Mouse (Mus musculus) heart, adult 11 months (tissue): ENCODE results near the gene Fnbp1.

Experiments
- DNase-seq: peaks from one replicate; pipeline ENCODE4 v3.0.0; 2022

The Fnbp1 gene

DNA sequence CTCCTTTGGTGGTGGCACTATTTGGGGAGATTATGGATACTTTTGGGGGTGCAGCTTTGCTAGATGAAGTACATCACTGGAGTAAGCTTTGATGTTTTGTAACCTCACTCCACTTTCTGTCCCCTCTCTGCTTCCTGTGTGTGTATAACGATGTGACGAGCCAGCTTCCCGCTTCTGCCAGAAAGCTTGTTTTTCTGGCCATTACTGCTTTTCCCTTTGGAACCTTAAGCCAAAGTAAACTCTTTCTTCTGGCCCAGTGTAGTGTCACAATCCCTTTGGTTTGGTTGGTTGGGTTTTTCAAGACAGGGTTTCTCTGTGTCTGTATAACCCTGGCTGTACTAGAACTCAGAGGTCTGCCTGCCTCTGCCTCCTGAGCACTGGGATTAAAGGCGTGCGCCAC lies 19.0 kb downstream of the Fnbp1 start:
- DNase-seq, result no peak

DNA sequence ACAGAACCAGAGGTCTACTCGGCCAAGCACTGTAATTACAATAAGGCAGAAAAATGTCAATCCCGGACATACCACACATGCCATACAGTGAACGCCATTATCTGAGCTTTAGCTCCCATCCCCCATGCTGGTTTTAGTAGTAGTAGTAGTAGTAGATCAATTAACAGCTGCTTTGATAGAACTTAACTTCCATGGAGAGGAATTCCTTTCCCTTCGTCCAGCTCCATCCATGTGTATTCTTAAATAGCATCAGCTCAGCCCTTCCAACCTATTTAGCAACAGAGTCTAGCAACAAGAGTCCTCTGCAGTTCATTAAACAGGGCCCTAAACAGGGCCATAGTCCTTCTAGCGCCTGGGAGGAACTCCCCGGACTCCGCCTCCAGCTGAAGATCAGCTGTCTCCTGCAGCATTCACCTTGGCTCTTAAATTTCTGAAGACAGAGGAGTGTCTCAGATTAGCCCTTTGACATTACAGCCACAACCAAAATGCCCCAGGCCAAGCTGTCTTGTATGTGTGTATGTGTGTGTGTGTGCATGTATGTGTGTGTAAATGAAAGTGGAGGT lies 20.6 kb downstream of the Fnbp1 start:
- no peak for DNase-seq

DNA sequence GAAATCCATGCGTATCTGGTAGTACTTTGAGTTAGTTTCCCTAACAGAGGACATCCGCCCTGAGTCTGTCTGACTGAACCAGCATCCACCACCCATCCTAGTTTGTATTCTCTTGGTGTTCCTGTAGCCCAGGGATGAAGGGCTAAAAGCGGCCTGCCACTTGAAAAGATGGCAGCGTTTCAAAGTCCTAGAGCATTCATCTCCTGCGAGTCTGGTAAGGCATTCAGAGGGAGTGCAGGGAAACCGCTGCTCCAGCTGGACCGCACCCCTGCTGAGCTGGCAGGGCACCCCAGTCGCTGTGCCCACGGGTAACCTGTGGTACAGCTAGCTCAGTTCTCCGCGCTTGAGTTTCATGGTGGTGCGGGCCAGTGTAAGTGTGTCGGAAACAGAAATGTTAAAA lies 22.0 kb downstream of the Fnbp1 start:
- peak; percentile 97 for DNase-seq

GRCm38 (mm10) chr2:31118639-31119380 lies 23.0 kb downstream of the Fnbp1 start:
- peak; percentile 91 for DNase-seq

DNA sequence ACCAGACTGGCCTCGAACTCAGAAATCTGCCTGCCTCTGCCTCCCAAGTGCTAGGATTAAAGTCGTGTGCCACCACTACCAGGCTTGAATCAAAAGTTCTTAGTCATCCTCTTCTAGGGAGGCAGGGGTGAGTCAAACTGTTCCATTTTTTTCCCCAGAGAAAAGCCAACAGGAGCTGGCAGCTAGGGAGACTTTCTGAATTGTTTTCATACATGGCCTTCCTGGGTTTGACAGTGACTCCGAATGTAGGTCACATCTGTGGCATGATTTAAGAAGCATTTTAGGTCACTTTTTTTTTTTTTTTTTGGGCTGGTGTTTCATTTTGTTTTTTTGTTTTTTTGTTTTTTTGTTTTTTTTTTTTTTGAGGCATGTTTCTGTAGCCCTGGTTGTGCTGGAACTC lies 23.6 kb downstream of the Fnbp1 start:
- no peak for DNase-seq

DNA sequence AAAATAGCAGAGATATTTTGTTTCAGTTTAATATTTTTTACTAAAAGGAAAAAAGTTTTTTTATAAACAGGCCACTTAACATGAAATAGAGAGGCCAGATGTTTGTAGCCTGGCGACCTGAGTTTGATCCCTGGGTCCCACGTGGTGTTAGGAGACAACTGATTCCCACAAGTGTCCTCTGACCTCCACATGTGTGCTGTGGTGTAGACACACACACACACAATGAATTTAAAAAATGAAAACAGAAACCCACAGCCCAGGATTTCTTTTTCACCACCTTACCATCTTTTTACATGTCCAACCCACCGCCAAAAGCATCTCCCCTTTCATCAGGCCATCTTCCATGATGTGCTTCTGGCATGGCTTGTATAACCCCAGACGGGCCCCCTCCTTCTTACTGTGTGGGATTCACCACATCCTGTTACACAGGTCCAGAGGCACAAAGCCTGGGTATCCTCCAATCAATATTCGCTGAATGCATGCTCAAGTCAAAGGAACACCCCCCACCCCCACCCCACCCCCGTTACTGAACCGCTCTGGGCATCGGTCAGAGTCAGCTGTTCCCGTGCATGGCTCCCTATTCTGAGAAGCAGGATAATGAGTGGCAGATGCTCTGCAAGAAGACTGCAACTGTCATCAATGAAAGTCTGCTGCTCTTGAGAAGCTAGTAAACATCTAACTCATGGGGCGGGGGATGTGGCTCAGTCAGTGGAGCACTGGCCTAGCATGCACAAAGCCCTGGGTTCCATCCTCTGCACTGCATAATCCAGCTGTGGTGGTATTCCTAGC lies 25.7 kb downstream of the Fnbp1 start:
- DNase-seq, result no peak

GRCm38 (mm10) chr2:31115091-31115942 lies 26.5 kb downstream of the Fnbp1 start:
- peak; percentile 90 for DNase-seq

DNA sequence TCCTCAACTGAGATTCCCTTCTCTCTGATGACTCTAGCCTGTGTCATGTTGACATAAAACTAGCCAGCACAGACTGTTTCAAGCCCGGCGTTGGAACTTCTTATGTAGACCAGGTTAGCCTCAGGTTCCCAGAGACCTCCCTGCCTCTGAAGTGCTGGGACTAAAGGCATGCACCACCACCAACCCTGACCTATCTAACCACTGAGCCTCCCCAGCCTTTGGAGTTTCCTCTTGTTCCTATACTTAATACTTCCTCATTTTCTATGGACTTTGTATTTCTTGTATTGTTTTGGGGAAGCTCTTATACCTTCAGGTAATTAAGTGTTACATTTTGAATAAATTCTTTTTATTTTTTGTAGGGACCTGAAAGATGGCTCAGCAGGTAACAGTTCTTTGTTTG lies 27.6 kb downstream of the Fnbp1 start:
- no peak for DNase-seq

GRCm38 (mm10) chr2:31111685-31112084 lies 30.1 kb downstream of the Fnbp1 start:
- no peak for DNase-seq

DNA sequence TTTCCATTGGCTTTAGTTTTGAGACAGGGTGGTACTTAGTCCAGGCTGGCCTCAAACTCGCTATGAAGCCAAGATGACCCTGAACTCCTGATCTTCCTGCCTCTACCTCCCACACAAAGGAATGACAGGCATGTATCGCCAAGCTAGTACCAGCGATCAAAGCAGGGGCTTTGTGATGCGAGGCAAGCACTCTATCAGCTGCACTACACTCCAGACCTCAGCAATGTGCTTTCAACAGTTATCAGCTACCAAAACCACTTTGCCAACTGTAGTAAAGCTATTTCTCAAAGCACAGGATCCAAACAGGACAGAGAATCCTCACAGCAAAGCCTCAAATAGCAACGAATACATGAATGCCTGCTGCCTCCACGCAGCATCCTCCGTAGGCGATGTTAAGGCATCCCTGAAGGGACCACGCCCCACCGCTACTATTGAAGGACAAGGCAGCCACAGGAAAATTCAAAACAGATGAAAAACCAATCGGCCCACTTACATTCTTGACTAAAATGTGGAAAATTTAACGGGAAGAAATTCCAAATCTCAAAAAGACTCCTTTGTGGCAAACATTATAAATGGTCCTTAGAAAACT lies 31.8 kb downstream of the Fnbp1 start:
- DNase-seq, result no peak

DNA sequence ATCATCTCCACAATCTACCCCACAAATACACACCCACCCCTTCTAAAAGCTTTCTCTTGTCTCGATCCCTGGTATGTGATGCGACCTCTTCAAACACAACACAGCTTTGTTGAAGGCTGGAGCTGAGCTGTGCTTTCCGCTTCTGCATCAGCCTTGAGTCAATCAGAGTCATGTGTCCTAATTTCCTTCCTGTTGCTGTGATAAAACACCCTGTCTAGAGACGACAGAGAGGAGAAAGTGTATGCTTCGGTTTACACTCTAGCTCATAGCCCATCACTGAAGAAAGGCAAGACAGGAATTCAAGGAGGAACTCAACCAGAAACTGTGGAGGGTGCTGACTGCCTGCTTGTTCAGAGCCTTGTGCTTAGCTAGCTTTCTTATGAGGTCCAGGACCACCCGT lies 33.6 kb downstream of the Fnbp1 start:
- DNase-seq, result peak; percentile 89

DNA sequence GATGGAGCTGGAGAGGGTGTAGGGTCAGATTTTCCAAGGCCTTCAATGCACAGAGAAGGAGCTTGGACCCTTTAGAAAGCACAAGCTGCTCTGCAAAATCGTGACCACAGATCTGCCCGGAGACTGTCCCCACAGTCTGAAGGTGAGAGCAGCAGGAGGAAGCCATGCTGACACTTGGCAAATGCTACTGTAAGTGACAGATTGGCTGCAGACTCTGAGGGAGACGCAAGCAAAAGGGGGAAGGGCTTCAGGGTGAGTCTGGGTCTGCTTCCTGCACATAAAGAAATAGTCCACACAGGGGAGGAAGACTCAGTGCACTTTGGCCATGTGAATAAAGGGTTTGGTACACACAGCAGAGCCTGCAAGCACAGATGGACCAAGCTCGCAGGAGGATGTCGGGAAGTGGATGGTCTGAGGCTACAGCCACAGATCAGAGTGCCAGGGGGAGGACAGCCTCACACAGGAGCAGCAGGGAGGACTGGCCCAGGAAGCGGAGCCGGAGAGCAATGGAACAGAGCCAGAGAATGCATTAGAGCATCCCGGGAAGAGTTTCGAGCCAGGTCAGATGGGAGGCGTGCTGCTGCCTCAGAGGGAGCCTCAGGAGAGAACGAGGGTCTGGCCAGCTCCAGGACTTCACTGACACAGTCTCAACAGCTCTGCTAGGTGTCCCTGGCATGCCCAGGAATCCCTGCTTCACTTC lies 35.0 kb downstream of the Fnbp1 start:
- peak; percentile 98 for DNase-seq

DNA sequence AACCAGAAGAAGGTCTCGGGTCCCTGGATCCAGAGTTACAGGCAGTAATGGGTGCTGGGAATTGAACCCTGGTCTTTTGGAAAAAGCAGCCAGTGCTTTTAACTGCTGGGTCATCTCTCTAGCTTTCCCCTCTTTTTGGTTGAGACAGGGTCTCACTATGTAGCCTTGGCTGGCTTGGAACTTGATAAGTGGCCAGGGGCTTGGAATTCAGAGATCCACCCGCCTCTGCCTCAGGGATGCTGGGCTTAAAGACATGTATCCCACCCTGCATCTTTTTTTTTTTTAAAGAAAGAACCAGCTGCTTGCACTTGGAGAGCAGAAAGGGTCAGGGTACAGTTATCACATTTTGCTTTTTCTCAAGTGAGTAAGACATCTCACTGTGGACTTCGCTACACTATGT lies 35.8 kb downstream of the Fnbp1 start:
- no peak for DNase-seq

GRCm38 (mm10) chr2:31105279-31105678 lies 36.5 kb downstream of the Fnbp1 start:
- no peak for DNase-seq

DNA sequence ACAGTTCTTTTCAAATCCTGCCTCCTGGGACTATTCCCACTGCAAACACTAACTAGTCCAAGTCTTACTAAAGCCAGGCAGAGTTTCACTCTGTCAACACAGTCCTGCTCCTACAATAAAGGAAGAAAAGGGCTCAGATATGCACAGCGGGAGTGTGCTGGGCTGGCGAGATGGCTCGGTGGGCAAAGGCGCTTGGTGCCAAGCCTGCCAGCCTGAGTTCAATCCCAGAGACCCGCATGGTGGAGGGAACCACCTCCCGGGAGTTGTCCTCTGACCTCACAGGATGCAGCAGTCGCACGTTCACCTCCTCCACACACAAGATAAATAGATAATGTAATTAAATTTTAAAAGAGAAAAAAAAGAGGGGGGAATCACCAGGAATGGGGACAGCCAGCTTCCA lies 38.5 kb downstream of the Fnbp1 start:
- peak; percentile 91 for DNase-seq

GRCm38 (mm10) chr2:31101285-31101684 lies 40.5 kb downstream of the Fnbp1 start:
- no peak for DNase-seq

DNA sequence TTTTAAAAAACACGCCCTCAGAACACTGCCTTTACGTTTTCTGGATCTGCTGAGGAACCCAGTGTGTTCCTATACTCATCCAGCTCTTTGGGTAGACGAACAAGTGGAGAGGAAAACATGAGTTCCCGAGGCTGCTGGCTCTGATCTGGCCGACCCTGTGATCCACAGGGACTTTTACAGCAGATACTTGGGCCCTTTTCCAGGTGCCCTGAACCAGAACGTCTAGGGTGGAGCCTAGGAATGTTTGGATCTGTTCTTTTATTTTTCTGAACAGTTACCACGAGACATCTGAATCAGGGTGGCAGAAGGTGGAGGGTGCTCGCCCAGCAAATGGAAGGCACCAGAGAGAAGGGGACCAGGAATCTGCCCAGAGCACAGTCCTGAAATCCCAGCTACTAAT lies 42.7 kb downstream of the Fnbp1 start:
- DNase-seq, result peak; percentile 92

- no peak for DNase-seq
Measured at GRCm38 (mm10) chr2:31098616-31099015, 43.2 kb downstream of the Fnbp1 start.

DNA sequence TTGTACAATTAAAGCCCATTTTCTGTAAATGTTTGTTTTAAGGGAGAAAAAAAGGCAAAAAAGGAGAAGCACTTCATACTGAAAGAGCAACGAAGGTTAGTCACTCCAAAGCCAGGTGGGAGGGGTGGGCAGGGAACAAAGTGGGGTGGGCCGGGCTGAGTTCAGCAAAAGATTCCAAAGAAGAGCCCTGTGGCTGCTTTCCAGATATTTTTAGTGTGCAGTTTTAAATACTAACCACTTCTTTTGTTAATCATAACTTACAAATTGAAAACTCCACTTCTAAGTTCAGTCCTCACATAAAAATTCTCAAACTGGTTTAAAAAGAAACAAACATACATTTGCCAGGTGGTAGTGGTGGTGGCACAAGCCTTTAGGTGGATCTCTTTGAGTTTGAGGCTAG lies 44.5 kb downstream of the Fnbp1 start:
- no peak for DNase-seq

DNA sequence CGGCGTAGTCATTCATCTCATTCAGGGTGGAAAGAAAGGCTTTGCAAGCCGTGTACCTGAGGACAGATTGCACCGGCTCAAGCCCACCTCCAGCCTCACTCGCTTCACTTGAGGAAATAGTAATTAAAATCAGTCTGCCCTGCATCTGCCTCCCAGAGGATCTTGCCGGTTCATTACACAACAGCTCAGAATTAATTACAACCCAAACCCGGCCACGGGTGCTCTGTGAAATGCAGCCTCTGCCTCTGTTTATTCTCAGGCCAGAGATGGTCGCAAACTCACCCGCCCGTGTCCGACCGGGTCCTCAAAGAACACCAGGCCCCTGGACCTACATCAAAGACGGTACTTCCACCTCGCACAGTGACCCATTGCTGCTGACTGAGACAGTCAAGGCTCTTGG lies 45.7 kb downstream of the Fnbp1 start:
- no peak for DNase-seq

- no peak for DNase-seq
Measured at GRCm38 (mm10) chr2:31094565-31094964, 47.2 kb downstream of the Fnbp1 start.

DNA sequence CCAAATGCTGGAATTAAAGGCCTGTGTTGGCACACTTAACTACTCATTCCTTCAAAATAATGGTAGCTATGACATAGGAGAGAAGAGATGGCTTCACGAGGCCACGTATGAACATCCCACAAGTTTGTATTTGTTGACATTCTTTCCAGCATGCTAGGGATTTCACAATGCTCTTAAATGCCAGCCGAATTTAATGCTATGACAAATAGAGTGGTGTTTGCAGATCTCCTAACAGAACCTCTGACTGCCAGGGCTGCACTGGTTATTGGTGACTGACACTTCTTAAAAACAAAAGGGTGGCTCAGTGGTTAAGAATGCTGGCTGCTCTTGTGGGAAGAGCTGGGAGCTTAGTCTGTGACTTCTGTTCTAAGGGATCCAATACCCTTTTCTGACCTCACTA lies 48.9 kb downstream of the Fnbp1 start:
- DNase-seq, result no peak
